16 mouse cellular contexts compared by ENCODE assay signal in genomic region chr9:13597736-13598135, GRCm38 (mm10).
DNase-seq lines count a peak whose midpoint lies in the region; ATAC-seq and TF ChIP-seq lines count a peak whose summit lies in the region.
"Had no signal": no experiment of that assay in that cellular context is flagged by ENCODE, and none has a peak within 500 bp of the region (broad histone marks: within the 10 kb centered on the region; RNA-seq: fewer than 3 reads in every experiment).

No protein-coding gene starts in this region.

- H3K4me1 ChIP-seq in forebrain, embryonic 15.5 days: no peaks in the 10 kb centered on the region
- no peaks in the 10 kb centered on the region for H3K4me1 ChIP-seq in forebrain, embryonic 14.5 days (ENCODE audit: control insufficient read depth, insufficient read depth, low read length)
- H3K4me1 ChIP-seq in hindbrain, embryonic 14.5 days (replicated peaks; ENCODE audit: control insufficient read depth, insufficient read depth, low read length): peaks cover 17% of the 10 kb centered on the region
- H3K4me1 ChIP-seq: limb, embryonic 13.5 days; midbrain, embryonic 12.5 days had no signal

- 0 out of 2 replicates have a peak overlapping the region, but pooled peaks have one; percentile 10 for H3K9ac ChIP-seq in forebrain, embryonic 15.5 days (replicated peaks)
- no peak overlapping the region for H3K9ac ChIP-seq in forebrain, embryonic 14.5 days (ENCODE audit: low read length)
- no peak overlapping the region for H3K9ac ChIP-seq in hindbrain, embryonic 14.5 days
- H3K9ac ChIP-seq: limb, embryonic 13.5 days; liver, embryonic 14.5 days; midbrain, embryonic 12.5 days had no signal

- H3K36me3 ChIP-seq in forebrain, embryonic 15.5 days: no peaks in the 10 kb centered on the region
- H3K36me3 ChIP-seq in forebrain, embryonic 14.5 days (ENCODE audit: control insufficient read depth, insufficient read depth, low read length): no peaks in the 10 kb centered on the region
- no peaks in the 10 kb centered on the region for H3K36me3 ChIP-seq in hindbrain, embryonic 14.5 days (replicated peaks; ENCODE audit: control insufficient read depth, insufficient read depth)
- H3K36me3 ChIP-seq: limb, embryonic 13.5 days; midbrain, embryonic 12.5 days had no signal

- TF ChIP-seq CTCF in layer of hippocampus, adult 2 months (conservative IDR thresholded peaks at IDR 0.05): no peak

- H3K27me3 ChIP-seq in forebrain, embryonic 15.5 days: no peaks in the 10 kb centered on the region
- H3K27me3 ChIP-seq in forebrain, embryonic 14.5 days (replicated peaks; ENCODE audit: control insufficient read depth, insufficient read depth, low read length): no peaks in the 10 kb centered on the region
- no peaks in the 10 kb centered on the region for H3K27me3 ChIP-seq in hindbrain, embryonic 14.5 days (ENCODE audit: control insufficient read depth, insufficient read depth, low read length)
- H3K27me3 ChIP-seq: limb, embryonic 13.5 days; midbrain, embryonic 12.5 days had no signal

- WGBS in forebrain, embryonic 15.5 days: 84% methylated on average over 6 of the region's 6 CpGs
- WGBS in forebrain, embryonic 14.5 days: 83% methylated on average over 6 of the region's 6 CpGs
- 88% methylated on average over 6 of the region's 6 CpGs for WGBS in hindbrain, embryonic 14.5 days

- intact Hi-C loops in gastrocnemius, postnatal 36 days (cut with DNase I): no loop called here

- H3K27ac ChIP-seq in forebrain, embryonic 15.5 days (replicated peaks): no peak overlapping the region
- H3K27ac ChIP-seq in forebrain, embryonic 14.5 days (ENCODE audit: low read depth, low read length): no peak overlapping the region
- H3K27ac ChIP-seq in layer of hippocampus, adult 2 months: peak overlapping the region; percentile 93
- H3K27ac ChIP-seq in hindbrain, embryonic 14.5 days: no peak overlapping the region
- H3K27ac ChIP-seq: limb, embryonic 13.5 days; liver, embryonic 14.5 days; midbrain, embryonic 12.5 days had no signal

- no peaks in the 10 kb centered on the region for H3K9me3 ChIP-seq in forebrain, embryonic 15.5 days
- no peaks in the 10 kb centered on the region for H3K9me3 ChIP-seq in forebrain, embryonic 14.5 days (replicated peaks; ENCODE audit: control insufficient read depth, low read length)
- no peaks in the 10 kb centered on the region for H3K9me3 ChIP-seq in hindbrain, embryonic 14.5 days (ENCODE audit: control insufficient read depth, low read length)
- H3K9me3 ChIP-seq: limb, embryonic 13.5 days; midbrain, embryonic 12.5 days had no signal

- no peak overlapping the region for H3K4me3 ChIP-seq in forebrain, embryonic 15.5 days
- H3K4me3 ChIP-seq in forebrain, embryonic 14.5 days (ENCODE audit: low read depth, low read length): no peak overlapping the region
- no peak overlapping the region for H3K4me3 ChIP-seq in layer of hippocampus, adult 2 months
- no peak overlapping the region for H3K4me3 ChIP-seq in hindbrain, embryonic 14.5 days (replicated peaks; ENCODE audit: low read length)
- H3K4me3 ChIP-seq: limb, embryonic 13.5 days; midbrain, embryonic 12.5 days had no signal

- DNase-seq in forebrain, embryonic 14.5 days (ENCODE audit: low spot score): no peak
- DNase-seq in brain, adult 2 months (ENCODE audit: low read depth, low spot score): peak; percentile 97
- peak; percentile 95 for DNase-seq in cerebellum, adult 9-10 months
- DNase-seq in layer of hippocampus, adult 2 months (ENCODE audit: low spot score in 2 of 2): peak; percentile 75 to 77
- no peak for DNase-seq in Muller cell, postnatal 12 days (ENCODE audit: inconsistent ontology term)
- no peak for DNase-seq in gastrocnemius, postnatal 36 days
- no peak for DNase-seq in hindbrain, embryonic 14.5 days (ENCODE audit: low spot score)
- DNase-seq: adrenal gland, postnatal 25 days; gastrocnemius, postnatal 10 days; kidney, adult 2 months; kidney, postnatal 25 days; thymus, adult 2 months had no signal

- 0 out of 2 replicates have a peak, but pooled peaks have one; percentile 12 for ATAC-seq in forebrain, embryonic 15.5 days (replicated peaks)
- no peak for ATAC-seq in forebrain, embryonic 14.5 days
- no peak for ATAC-seq in hindbrain, embryonic 14.5 days (ENCODE audit: low FRiP score)

- H3K4me2 ChIP-seq in forebrain, embryonic 15.5 days (replicated peaks): no peak overlapping the region
- H3K4me2 ChIP-seq in forebrain, embryonic 14.5 days (ENCODE audit: low read length): no peak overlapping the region
- no peak overlapping the region for H3K4me2 ChIP-seq in hindbrain, embryonic 14.5 days (replicated peaks)
- H3K4me2 ChIP-seq: limb, embryonic 13.5 days; midbrain, embryonic 12.5 days had no signal

Comparison
In these comparisons a context has a peak if more than half of its experiments do, and no peak if none do; other contexts are left out.
1. DNase-seq: peak in brain, adult 2 months (single experiment), cerebellum, adult 9-10 months (single experiment) and layer of hippocampus, adult 2 months (2 of 2); none in forebrain, embryonic 14.5 days (single experiment), Muller cell, postnatal 12 days (single experiment), gastrocnemius, postnatal 36 days (0 of 2) and hindbrain, embryonic 14.5 days (single experiment).